Mouse (Mus musculus) embryonic facial prominence, embryonic 13.5 days (tissue): ENCODE measurements around the gene Pimreg. TPM values are rescaled to one million over a fixed set of nuclear protein-coding genes. Genes with fewer than 3 reads are reported as not detected.
A peak's percentile ranks its signal among the peaks of the same experiment; 100 is the strongest.

Source experiments
- ATAC-seq: fragments of 200-750 bp; cut with Nextera tagmentation; 2 replicates; pipeline ENCODE4 v1.8.0; 2017; ENCODE audit warnings: low read depth; ENCODE audit not compliant: insufficient number of reproducible peaks, insufficient read depth, low FRiP score, low TSS enrichment
- H3K27ac ChIP-seq: fragments of 300-500 bp; sonication (generic); 2 replicates; pipeline ENCODE4 v1.5.1; 2015; ENCODE audit warnings: moderate library complexity, mild to moderate bottlenecking, inconsistent platforms
- H3K27me3 ChIP-seq: fragments of 300-500 bp; sonication (generic); 2 replicates; pipeline ENCODE4 v1.6.1; 2015; ENCODE audit warnings: mild to moderate bottlenecking, inconsistent platforms
- H3K36me3 ChIP-seq: fragments of 300-500 bp; sonication (generic); 2 replicates; pipeline ENCODE4 v1.6.1; 2015; ENCODE audit warnings: mild to moderate bottlenecking, inconsistent platforms
- H3K4me1 ChIP-seq: fragments of 300-500 bp; sonication (generic); 2 replicates; pipeline ENCODE4 v1.6.1; 2015; ENCODE audit warnings: inconsistent platforms
- H3K4me2 ChIP-seq: fragments of 300-500 bp; sonication (generic); 2 replicates; pipeline ENCODE4 v1.6.1; 2015; ENCODE audit warnings: moderate library complexity, mild to moderate bottlenecking, inconsistent platforms
- H3K4me3 ChIP-seq: fragments of 300-500 bp; sonication (generic); 2 replicates; pipeline ENCODE4 v1.5.1; 2015; ENCODE audit warnings: mild to moderate bottlenecking, inconsistent platforms
- H3K9ac ChIP-seq: fragments of 300-500 bp; sonication (generic); 2 replicates; pipeline ENCODE4 v1.6.1; 2015; ENCODE audit warnings: mild to moderate bottlenecking, inconsistent platforms
- H3K9me3 ChIP-seq: fragments of 300-500 bp; sonication (generic); 2 replicates; pipeline ENCODE4 v1.6.1; 2016; ENCODE audit warnings: inconsistent platforms
- WGBS: fragments of 180-500 bp; shearing (Covaris S2); methylation state at CpG from one replicate; pipeline ENCODE4 v1.1.7; 2015; ENCODE audit warnings: mixed read lengths; 5-methylcytosine and 5-hydroxymethylcytosine counted together
- polyA plus RNA-seq: library from polyadenylated mRNA; unstranded; fragments of >200 nt; fragmentation: Nextera tagmentation; extraction: Ambion mirVana; gene quantifications from 2 replicates; pipeline ENCODE4 v1.2.1, GENCODE M21; 2015

The Pimreg gene
- polyA plus RNA-seq, 1 experiment from 2014 or later = 128 TPM

DNA sequence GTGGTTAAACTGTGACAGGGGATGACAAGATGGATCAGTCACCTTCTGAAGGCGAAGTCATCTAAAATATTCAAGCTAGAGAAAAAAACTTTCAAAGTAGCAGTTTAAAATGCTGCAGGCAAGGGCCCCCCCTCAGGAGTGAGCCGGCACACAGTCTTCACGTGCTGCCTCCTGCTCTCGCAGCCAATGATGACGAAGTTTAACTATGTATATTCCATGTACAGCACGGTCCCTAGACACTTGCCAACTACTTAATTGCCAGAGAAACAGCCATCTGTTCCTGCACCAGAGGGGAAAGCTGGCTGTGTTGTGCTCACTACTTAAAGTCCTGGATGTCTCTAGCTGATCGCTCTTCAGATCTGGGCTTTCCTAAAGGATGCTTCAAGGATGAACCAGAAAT is 26.2 kb downstream of the Pimreg start:
- H3K27ac ChIP-seq = no peak overlapping the region
- 51% methylated on average over 7 of the region's 7 CpGs for WGBS

DNA sequence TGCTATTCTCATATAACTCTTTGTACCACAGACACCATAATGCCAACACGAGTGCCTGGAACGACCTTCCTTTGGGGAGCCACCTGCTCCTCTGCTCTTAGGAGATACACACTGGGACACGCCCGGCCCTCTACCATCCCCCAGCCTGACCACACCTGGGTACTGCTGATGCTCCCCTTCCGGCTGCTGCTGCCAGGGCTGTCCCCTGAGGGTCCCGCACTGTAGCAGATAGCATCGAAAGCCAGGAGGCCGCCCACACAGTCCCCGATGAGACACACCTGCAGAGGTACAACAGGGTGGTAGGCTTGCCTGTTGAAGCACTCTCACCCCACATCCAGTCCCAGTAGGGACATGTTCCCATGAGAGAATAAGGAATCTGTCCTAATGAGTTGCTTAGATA is 28.9 kb downstream of the Pimreg start:
- Histone ChIP-seq H3K4me1 (peaks cover 3% of the 10 kb centered on the region; the same call in 1 of the 2 replicates), H3K9me3 (no peaks in the 10 kb centered on the region), H3K36me3 (no peaks in the 10 kb centered on the region), H3K9ac (no peak overlapping the region), H3K4me3 (no peak overlapping the region), H3K4me2 (no peak overlapping the region), H3K27me3 (no peaks in the 10 kb centered on the region), H3K27ac (no peak overlapping the region)
- WGBS = 81% methylated on average over 9 of the region's 9 CpGs
- ATAC-seq = no peak

More for the DNA sequence above, 26.2 kb downstream of the Pimreg start:
- Histone ChIP-seq H3K4me3 (no peak overlapping the region), H3K27me3 (no peaks in the 10 kb centered on the region), H3K36me3 (peaks cover 4% of the 10 kb centered on the region; the same call in 1 of the 2 replicates), H3K9ac (no peak overlapping the region), H3K9me3 (peaks cover 15% of the 10 kb centered on the region), H3K4me2 (no peak overlapping the region), H3K4me1 (peaks cover 3% of the 10 kb centered on the region; the same call in 1 of the 2 replicates)
- no peak for ATAC-seq

DNA sequence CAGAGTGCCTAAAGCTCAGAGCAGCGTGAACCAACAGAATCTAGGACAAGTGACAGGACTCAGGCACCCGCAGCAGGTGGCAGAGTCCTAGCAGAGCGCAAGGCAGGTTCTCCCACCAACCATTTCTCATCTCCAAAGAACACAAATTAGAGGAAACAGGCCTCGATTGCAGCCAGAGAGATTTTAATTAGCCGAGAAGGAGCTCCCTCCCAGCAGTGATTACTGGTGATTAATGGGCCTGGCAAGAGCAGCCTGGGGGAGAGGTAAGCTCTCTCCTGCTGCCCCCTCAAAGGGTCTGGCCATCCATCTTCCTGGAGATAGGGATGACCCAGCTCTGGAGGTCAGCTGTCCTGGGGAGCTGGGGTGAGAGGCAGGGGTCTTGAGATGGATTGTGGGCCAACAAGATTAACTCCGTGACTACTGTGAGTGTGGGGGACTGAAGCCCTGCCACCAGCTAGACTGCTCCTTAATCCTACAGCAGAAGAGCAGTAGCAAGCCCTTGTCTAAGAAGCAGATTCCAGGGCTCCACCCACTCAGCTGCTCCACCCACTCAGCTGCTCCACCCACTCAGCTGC is 30.6 kb downstream of the Pimreg start:
- 53% methylated on average over 6 of the region's 6 CpGs for WGBS
- Histone ChIP-seq H3K9ac (no peak overlapping the region), H3K9me3 (no peaks in the 10 kb centered on the region), H3K27ac (no peak overlapping the region), H3K36me3 (no peaks in the 10 kb centered on the region), H3K4me1 (peaks cover 3% of the 10 kb centered on the region; the same call in 1 of the 2 replicates), H3K4me2 (no peak overlapping the region), H3K27me3 (no peaks in the 10 kb centered on the region), H3K4me3 (no peak overlapping the region)
- ATAC-seq = no peak

DNA sequence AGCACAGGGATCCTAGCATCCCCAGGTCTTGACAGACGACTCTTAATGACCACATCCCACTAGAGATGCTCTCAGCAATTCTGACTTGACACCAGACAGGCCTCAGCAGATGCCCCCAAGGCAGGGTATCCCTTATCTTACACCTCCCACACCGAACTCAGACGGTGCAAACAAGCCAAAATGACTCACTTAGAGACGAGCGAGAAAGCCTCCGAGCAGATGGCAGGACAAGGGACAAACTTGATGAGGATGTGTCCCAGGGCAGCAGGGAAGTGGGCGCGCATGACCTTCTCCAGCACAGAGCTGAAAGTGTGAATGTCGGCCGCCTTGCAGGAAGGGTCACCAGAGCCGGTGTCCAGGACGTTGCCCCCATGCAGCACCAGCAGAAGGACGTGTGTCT is 32.4 kb downstream of the Pimreg start:
- no peak for ATAC-seq
- Histone ChIP-seq H3K9me3 (no peaks in the 10 kb centered on the region), H3K4me2 (no peak overlapping the region), H3K27ac (no peak overlapping the region), H3K36me3 (no peaks in the 10 kb centered on the region), H3K27me3 (no peaks in the 10 kb centered on the region), H3K4me3 (no peak overlapping the region), H3K4me1 (no peaks in the 10 kb centered on the region; the same call in 1 of the 2 replicates), H3K9ac (no peak overlapping the region)
- 76% methylated on average over 13 of the region's 13 CpGs for WGBS

DNA sequence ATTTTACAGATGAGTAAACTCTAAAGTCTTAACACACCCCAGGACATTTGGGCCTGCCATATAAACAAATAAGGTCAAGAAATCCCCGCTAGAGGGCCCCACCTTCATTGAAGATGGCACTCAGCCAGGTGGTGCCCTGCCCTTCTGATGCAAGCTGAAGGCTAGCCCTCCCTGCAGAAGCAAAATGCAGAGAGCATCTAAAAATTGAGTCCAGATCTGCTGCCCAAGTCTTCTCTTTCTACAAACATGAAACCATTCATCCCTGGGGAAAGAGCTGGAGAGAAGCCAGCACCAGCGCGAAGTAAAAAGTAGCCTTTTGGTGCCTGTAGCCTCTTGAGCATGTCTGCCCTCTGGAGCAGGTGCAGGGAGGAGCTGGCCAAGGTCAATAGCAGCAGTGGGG is 36.2 kb downstream of the Pimreg start:
- Histone ChIP-seq H3K4me1 (no peaks in the 10 kb centered on the region; the same call in 1 of the 2 replicates), H3K36me3 (no peaks in the 10 kb centered on the region), H3K27ac (no peak overlapping the region), H3K27me3 (no peaks in the 10 kb centered on the region), H3K9me3 (no peaks in the 10 kb centered on the region), H3K4me2 (no peak overlapping the region), H3K4me3 (no peak overlapping the region), H3K9ac (no peak overlapping the region)
- 44% methylated on average over 3 of the region's 3 CpGs for WGBS
- no peak for ATAC-seq

DNA sequence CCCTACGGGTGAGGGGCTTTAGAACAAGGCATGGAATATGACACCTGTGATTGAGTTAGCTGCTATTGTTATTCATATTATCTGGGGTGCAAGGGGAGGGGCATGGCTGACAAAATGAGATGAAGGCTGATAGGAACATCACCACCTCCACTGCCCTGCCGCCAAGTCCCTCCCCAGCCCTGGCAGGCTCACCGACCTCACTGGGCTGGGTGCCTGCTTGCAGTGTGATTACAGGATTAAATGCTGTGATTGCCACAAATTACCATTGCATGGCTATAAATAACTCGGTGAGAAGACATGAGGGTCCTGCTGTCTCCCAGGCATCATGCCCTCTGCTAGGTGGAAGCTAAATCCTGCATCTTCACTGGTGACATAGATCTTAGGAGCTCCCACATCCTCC is 36.8 kb downstream of the Pimreg start:
- ATAC-seq = no peak
- H3K4me1 ChIP-seq = no peaks in the 10 kb centered on the region; the same call in 1 of the 2 replicates
- no peaks in the 10 kb centered on the region for H3K27me3 ChIP-seq
- no peak overlapping the region for H3K9ac ChIP-seq
- WGBS = 48% methylated on average over 4 of the region's 4 CpGs
- H3K27ac ChIP-seq = no peak overlapping the region
- H3K9me3 ChIP-seq = no peaks in the 10 kb centered on the region
- H3K36me3 ChIP-seq = no peaks in the 10 kb centered on the region
- no peak overlapping the region for H3K4me3 ChIP-seq
- H3K4me2 ChIP-seq = no peak overlapping the region

DNA sequence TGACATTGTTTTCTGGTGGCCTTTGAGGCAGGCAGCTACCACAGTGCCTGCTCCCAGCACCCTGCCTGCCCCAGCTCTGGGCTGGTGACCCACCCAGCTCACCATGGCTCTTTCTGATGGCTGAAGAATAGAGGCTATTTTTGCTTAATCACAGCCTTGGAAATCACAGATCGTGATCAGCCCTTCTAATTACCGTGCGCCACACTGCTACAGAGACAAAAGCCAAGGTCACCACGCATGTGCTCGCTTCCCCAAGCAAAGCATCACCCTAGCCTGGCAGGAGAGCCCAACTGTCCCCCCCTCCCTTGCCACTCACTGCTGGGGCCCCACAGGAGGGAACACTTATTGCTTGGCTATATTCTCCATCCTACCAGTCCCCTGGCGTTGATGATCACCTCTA is 38.6 kb downstream of the Pimreg start:
- Histone ChIP-seq H3K9ac (no peak overlapping the region), H3K36me3 (no peaks in the 10 kb centered on the region), H3K27ac (no peak overlapping the region), H3K4me3 (no peak overlapping the region), H3K9me3 (no peaks in the 10 kb centered on the region), H3K4me1 (peaks cover under 1% of the 10 kb centered on the region; the same call in 1 of the 2 replicates), H3K4me2 (no peak overlapping the region), H3K27me3 (no peaks in the 10 kb centered on the region)
- ATAC-seq = no peak
- 79% methylated on average over 6 of the region's 6 CpGs for WGBS

DNA sequence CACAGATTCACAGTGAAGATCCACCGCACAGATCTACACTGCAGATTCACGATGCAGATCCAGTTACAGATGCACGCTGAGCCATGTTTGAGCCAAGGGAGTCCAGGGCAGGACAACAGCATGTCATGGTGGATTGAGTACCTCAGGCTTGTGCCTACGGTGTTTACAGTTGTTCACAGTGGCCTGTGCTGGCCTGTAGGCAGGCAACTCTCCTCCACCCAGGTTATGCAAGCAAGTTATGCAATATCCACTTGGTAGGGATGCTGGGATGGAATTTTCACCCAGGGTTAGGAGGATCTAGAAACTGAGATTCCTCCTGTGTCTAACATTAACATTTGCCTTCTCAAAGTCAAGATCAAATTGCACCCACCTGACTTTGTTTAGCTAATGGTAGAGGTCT is 40.8 kb downstream of the Pimreg start:
- Histone ChIP-seq H3K27me3 (no peaks in the 10 kb centered on the region), H3K4me3 (no peak overlapping the region), H3K4me2 (no peak overlapping the region), H3K9ac (no peak overlapping the region), H3K36me3 (no peaks in the 10 kb centered on the region), H3K9me3 (no peaks in the 10 kb centered on the region), H3K4me1 (peaks cover 19% of the 10 kb centered on the region), H3K27ac (no peak overlapping the region)
- WGBS = 90% methylated on average over 4 of the region's 4 CpGs
- ATAC-seq = no peak

DNA sequence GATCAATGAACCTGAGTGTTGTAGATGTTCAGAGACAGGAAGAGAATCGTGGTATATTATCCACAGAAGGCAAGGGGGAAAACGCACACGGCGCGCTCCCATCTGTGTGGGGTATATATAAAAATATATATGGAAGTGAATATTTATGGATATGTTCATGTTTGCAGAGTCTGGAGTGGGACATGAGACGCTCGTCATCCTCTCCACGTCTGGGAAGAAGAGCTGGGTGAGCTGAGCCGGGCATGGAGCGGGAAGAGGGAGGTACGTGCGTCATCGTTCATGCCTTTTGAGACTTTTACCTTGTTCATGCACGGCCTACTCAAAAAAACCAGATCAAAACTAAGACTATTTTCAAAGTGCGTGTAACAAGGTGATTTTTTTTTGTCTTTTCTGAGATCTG is 42.5 kb downstream of the Pimreg start:
- no peaks in the 10 kb centered on the region for H3K36me3 ChIP-seq
- ATAC-seq = no peak
- WGBS = 91% methylated on average over 15 of the region's 15 CpGs

DNA sequence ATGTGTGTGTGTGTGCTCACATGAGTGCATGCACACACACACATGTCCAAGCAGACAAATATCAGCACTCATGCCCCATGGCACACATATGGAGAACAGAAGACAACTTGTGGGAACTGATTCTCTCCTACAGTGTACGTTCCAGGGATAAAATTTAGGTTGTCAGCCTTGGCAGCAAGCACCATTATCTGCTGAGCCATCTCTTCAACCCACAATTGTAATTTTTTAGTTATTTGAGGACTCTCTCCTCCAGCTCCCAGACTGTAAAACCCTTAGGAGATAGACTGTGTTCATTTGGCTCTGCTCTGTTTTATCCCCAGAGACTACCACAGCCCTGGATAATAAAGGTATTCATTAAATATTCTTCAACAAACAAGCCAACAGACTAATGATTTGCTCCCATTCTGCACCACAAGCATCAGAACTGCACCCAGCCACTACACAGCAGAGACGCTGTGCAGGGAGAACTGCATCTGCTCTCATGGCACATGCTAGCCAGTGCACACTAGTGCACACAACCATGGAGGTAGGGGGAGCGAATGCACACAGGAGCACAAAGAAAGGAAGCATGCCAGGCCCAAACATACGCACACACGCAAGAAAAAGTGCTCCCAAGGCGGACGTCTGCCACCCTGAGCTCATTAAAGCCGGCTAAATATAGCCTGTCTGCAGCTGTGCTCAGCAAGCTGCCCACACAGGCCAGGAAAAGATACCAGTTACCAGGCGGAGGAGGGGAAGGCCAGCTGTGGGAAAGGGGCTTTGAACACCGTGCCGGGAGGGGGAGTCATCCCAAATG is 44.6 kb downstream of the Pimreg start:
- Histone ChIP-seq H3K9ac (0 out of 2 replicates have a peak overlapping the region, but pooled peaks have one; percentile 21), H3K27ac (peak overlapping the region; percentile 73), H3K4me1 (peaks cover 21% of the 10 kb centered on the region), H3K4me3 (no peak overlapping the region), H3K4me2 (peak overlapping the region; percentile 9; the same call in 1 of the 2 replicates), H3K27me3 (no peaks in the 10 kb centered on the region), H3K9me3 (no peaks in the 10 kb centered on the region), H3K36me3 (no peaks in the 10 kb centered on the region)
- no peak for ATAC-seq
- WGBS = 33% methylated on average over 11 of the region's 11 CpGs

More for the DNA sequence above, 42.5 kb downstream of the Pimreg start:
- Histone ChIP-seq H3K9ac (no peak overlapping the region), H3K4me2 (no peak overlapping the region), H3K4me1 (peaks cover 19% of the 10 kb centered on the region), H3K27ac (no peak overlapping the region), H3K4me3 (no peak overlapping the region), H3K27me3 (no peaks in the 10 kb centered on the region), H3K9me3 (no peaks in the 10 kb centered on the region)

DNA sequence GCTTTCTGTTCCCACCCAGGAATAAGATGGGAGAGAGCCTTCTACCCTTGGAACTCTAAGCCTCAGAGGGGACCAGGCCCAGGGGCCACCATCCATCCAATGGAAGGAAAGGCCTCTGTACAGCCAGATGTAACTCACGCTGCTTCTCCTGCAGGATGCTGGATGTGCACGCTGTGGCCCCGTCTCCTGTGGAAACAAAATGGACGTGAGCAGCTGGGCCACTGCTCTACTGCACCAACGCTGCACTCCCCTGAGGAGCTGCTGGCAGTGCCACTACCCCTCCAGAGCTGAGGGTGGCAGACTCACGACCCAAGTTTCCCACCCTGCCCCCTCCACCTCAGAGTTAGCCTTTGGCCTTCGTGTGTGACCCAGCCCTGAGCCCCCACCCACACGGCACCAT is 50.6 kb downstream of the Pimreg start:
- Histone ChIP-seq H3K4me2 (no peak overlapping the region), H3K27me3 (no peaks in the 10 kb centered on the region; the same call in 1 of the 2 replicates), H3K4me3 (no peak overlapping the region), H3K9ac (no peak overlapping the region), H3K36me3 (no peaks in the 10 kb centered on the region), H3K9me3 (no peaks in the 10 kb centered on the region), H3K27ac (no peak overlapping the region), H3K4me1 (peaks cover 4% of the 10 kb centered on the region; the same call in 1 of the 2 replicates)
- no peak for ATAC-seq
- 66% methylated on average over 8 of the region's 8 CpGs for WGBS

DNA sequence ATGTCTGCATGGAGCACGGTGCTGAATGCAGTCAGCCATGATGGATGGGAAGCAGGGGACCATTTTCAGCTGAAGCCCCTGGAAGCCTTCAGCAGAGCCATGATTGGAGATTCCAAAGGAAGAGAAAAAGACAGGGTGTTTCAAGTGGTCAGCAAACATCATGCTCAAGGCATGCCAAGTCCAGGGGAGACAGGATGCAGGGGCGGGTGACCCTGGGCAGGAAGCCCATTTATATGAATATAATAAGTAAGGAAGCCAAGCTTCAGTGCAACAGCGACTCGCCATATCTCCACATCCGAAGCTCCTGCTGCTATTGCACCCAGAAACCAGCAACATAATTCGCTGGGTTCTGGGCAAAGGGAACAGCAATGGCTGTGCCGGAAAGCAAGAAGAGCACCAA is 52.6 kb downstream of the Pimreg start:
- no peak for ATAC-seq
- WGBS = 87% methylated on average over 7 of the region's 7 CpGs

More for the DNA sequence above, 52.6 kb downstream of the Pimreg start:
- Histone ChIP-seq H3K4me1 (peaks cover 21% of the 10 kb centered on the region), H3K4me3 (no peak overlapping the region), H3K4me2 (no peak overlapping the region), H3K27ac (no peak overlapping the region), H3K27me3 (no peaks in the 10 kb centered on the region; the same call in 1 of the 2 replicates), H3K9me3 (no peaks in the 10 kb centered on the region), H3K36me3 (no peaks in the 10 kb centered on the region), H3K9ac (no peak overlapping the region)
